Mouse (Mus musculus): Measurements from ENCODE around the gene Vamp2.

Gene Vamp2

DNA sequence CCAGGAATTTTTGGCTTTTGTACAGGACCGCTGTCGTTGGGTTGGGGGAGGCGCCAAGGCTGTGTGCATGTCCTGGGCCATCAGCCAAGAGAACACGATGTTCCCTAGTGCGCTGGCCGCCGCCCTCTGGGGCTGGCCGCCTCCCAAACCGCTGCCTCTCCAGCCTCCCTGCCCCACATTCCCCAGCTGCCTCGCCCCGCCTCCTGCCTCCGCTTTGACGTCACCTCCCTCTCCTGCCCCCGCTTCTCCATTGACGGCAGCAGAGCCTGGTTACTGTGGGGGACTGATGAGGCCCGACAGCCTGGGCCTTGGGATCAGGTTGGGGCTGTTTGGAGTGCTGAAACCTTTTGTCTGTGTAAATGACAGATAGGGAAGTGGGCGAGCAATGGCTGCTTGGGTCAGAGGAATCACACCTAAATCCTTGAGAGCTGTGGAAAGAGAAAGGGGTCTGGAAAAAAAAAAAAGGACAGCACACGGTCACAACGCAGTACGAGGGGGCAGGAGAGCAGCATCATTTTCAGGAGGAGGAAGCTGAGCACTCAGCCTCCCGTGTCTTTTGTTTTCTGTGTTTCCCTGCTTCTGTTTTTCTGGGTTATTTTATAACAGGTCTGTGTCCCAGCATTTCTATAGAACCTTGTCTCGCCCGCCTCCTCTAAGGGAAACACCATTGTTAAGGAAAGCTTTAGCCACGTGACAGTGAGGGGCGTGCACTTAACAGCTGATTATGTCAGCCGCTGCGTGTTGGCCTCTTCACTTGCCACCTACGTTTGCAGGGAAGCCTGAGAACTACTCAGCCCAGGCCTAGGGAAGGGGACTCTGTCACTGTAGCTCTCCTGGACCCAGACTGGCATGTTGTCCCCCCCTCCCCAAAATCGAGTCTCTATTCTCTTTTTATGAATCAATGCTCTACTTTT is 9.0 kb downstream of the Vamp2 start:
- TF ChIP-seq CTCF (conservative IDR thresholded peaks at IDR 0.05; ENCODE audit: low read length) (no peak), POU5F1 (IDR thresholded peaks at IDR 0.05; ENCODE audit: borderline replicate concordance, low read length) (no peak), NANOG (IDR thresholded peaks at IDR 0.05; ENCODE audit: borderline replicate concordance, low read length) (no peak)
- Histone ChIP-seq H3K36me3 (ENCODE audit: insufficient read depth, low read length) (peaks cover 25% of the 10 kb centered on the region), H3K4me1 (replicated peaks; ENCODE audit: low read depth, low read length) (peaks cover 69% of the 10 kb centered on the region), H3K27me3 (ENCODE audit: insufficient read depth, low read length) (no peaks in the 10 kb centered on the region), H3K9me3 (ENCODE audit: low read length) (no peaks in the 10 kb centered on the region), H3K4me3 (replicated peaks; ENCODE audit: low read length) (peak overlapping the region; percentile 87)

DNA sequence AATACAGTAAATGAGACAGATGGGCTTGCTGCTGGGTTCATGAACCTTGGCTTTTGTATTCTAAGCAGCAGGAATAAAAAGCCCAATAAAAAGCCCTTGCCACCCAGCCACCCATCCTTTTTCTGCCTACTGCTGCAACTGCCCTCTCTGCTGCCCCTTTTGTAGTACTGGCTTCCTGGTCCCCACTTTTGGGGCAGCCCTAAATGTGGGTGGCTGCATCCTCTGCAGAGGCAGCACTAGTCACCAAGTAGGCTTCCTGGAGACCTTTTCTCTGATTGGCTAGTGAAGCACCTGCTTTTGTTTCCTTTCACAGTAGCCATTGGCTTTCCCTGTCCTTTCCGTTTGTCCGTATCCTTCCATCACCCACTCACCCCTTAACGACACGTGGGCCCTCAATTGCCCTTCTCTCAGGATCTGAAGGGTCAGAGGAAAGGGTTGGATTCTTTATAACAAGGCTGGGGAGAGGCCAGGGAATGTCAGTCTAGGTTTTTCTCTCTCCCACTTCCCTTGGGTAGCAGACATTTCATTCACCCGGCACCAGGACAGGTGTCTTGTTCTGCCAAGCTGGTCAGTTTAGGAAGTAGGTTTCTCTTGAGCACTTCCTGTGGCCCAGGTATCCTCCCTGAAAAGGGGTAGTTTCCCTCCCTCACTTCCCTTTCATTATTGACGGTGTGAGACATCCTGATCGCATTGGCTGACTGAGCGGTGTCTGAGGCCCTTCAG is 9.9 kb downstream of the Vamp2 start:
- Histone ChIP-seq H3K27me3 (ENCODE audit: insufficient read depth, low read length) (no peaks in the 10 kb centered on the region), H3K36me3 (ENCODE audit: insufficient read depth, low read length) (peaks cover 29% of the 10 kb centered on the region), H3K4me1 (replicated peaks; ENCODE audit: low read depth, low read length) (peaks cover 62% of the 10 kb centered on the region), H3K4me3 (replicated peaks; ENCODE audit: low read length) (peak overlapping the region; percentile 87), H3K9me3 (ENCODE audit: low read length) (no peaks in the 10 kb centered on the region)
- TF ChIP-seq NANOG (IDR thresholded peaks at IDR 0.05; ENCODE audit: borderline replicate concordance, low read length) (no peak), CTCF (conservative IDR thresholded peaks at IDR 0.05; ENCODE audit: low read length) (no peak), POU5F1 (IDR thresholded peaks at IDR 0.05; ENCODE audit: borderline replicate concordance, low read length) (no peak)

DNA sequence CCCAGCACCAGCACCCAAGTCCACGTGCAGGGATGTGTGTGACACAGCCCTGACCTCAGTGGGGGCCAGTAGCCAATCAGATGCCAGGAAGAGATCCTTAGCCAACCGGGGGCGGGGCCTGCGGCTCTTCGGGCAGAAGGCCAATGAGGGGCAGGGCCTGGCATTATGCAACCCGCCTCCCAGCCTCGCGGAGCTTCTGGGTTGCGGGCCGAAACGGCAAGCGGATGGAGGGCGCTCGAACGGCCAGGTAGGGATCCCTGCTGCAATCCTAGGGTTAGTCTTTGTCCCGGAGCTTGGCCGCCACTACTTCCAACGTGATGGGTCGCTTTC is 10.4 kb downstream of the Vamp2 start:
- TF ChIP-seq POU5F1 (IDR thresholded peaks at IDR 0.05; ENCODE audit: borderline replicate concordance, low read length) = no peak
- Histone ChIP-seq H3K4me3 (replicated peaks; ENCODE audit: low read length) (peak overlapping the region; percentile 87), H3K9me3 (ENCODE audit: low read length) (no peaks in the 10 kb centered on the region), H3K4me1 (replicated peaks; ENCODE audit: low read depth, low read length) (peaks cover 62% of the 10 kb centered on the region), H3K36me3 (ENCODE audit: insufficient read depth, low read length) (peaks cover 34% of the 10 kb centered on the region), H3K27me3 (ENCODE audit: insufficient read depth, low read length) (no peaks in the 10 kb centered on the region)

DNA sequence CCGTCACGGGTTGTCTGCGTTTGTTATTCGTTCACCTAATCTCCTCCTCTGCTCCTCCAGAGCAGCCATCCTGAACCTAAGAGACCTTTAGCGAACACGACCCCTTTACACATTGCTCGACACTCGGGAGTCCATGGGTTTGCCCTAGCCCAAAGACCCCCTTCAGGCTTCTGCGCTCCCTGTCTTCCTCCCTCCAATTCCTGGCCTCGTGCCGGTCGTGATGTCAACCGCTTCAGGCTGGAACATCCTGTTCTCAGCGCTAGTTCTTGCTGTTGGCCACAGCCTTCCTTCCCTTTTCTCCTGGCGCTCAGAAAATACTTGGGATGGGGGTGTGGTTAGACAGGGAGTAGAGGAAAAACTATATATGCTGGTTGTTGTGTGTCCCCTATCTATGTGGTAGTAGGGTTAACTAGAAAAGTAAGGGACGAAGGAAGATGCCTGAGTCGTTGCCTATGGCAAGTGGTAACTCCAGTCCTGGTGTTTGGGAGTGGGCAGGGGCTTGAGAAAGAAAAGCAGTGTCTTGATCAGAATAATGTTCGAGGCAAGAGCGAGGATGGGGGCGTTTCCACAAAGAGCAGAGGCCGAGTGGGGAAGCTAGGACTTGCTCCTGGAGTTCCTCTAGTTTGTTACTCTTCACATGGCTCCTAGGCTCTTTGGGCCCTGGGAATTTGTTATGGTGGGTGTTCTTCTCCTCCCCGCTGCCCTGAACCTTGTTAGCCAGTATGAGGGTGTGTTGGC is 11.1 kb downstream of the Vamp2 start:
- H3K9me3 ChIP-seq (ENCODE audit: low read length) = no peaks in the 10 kb centered on the region
- H3K36me3 ChIP-seq (ENCODE audit: insufficient read depth, low read length) = peaks cover 40% of the 10 kb centered on the region
- peak overlapping the region; percentile 87 for H3K4me3 ChIP-seq (replicated peaks; ENCODE audit: low read length)
- TF ChIP-seq POU5F1 (IDR thresholded peaks at IDR 0.05; ENCODE audit: borderline replicate concordance, low read length) = no peak
- TF ChIP-seq NANOG (IDR thresholded peaks at IDR 0.05; ENCODE audit: borderline replicate concordance, low read length) = no peak
- no peak for TF ChIP-seq CTCF (conservative IDR thresholded peaks at IDR 0.05; ENCODE audit: low read length)
- H3K27me3 ChIP-seq (ENCODE audit: insufficient read depth, low read length) = no peaks in the 10 kb centered on the region
- peaks cover 61% of the 10 kb centered on the region for H3K4me1 ChIP-seq (replicated peaks; ENCODE audit: low read depth, low read length)

DNA sequence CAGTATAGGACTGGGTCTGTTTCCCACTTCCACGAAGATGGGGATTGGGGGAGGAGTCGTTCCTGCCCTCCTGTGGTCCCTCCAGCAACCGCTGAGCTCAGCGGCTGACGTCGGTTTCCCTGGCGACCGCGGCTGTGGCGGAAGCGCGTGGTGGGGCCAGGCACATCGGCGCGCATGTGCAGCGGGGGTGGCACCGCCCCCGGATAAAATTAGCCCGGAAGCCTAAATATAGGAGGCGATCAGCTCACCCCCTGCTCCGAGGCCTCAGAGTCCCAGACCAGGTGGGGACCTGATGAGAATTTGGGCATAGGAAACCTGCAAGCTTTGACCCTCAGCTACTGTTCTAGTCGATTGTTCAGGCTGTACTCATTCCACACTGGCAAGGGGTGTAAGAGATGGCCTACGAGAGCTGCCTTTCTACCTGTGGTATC is 11.6 kb downstream of the Vamp2 start:
- Histone ChIP-seq H3K9me3 (ENCODE audit: low read length) (no peaks in the 10 kb centered on the region), H3K4me1 (replicated peaks; ENCODE audit: low read depth, low read length) (peaks cover 62% of the 10 kb centered on the region), H3K36me3 (ENCODE audit: insufficient read depth, low read length) (peaks cover 46% of the 10 kb centered on the region), H3K4me3 (replicated peaks; ENCODE audit: low read length) (peak overlapping the region; percentile 87), H3K27me3 (ENCODE audit: insufficient read depth, low read length) (no peaks in the 10 kb centered on the region)
- TF ChIP-seq CTCF (conservative IDR thresholded peaks at IDR 0.05; ENCODE audit: low read length) = no peak
- no peak for TF ChIP-seq POU5F1 (IDR thresholded peaks at IDR 0.05; ENCODE audit: borderline replicate concordance, low read length)
- TF ChIP-seq NANOG (IDR thresholded peaks at IDR 0.05; ENCODE audit: borderline replicate concordance, low read length) = no peak

DNA sequence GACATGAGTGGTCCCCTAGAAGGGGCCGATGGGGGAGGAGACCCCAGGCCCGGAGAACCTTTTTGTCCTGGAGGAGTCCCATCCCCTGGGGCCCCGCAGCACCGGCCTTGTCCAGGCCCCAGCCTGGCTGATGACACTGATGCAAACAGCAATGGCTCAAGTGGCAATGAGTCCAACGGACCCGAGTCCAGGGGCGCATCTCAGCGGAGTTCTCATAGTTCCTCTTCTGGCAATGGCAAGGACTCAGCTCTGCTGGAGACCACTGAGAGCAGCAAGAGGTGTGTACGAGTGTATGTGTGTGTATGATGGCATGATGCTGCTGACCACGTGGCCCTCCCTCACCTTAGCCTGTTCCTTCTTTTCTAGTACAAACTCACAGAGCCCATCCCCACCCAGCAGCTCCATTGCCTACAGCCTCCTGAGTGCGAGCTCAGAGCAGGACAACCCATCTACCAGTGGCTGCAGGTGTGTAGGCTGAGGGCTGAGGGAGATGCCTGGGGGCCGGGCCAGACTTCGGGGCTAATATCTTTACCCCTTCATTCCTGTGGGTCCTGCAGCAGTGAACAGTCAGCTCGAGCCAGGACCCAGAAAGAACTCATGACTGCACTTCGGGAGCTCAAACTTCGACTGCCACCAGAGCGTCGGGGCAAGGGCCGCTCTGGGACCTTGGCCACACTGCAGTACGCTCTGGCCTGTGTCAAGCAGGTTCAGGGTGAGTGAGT is 12.5 kb downstream of the Vamp2 start:
- no peak for TF ChIP-seq NANOG (IDR thresholded peaks at IDR 0.05; ENCODE audit: borderline replicate concordance, low read length)
- no peak for TF ChIP-seq POU5F1 (IDR thresholded peaks at IDR 0.05; ENCODE audit: borderline replicate concordance, low read length)
- TF ChIP-seq CTCF (conservative IDR thresholded peaks at IDR 0.05; ENCODE audit: low read length) = no peak
- Histone ChIP-seq H3K36me3 (ENCODE audit: insufficient read depth, low read length) (peaks cover 55% of the 10 kb centered on the region), H3K27me3 (ENCODE audit: insufficient read depth, low read length) (no peaks in the 10 kb centered on the region), H3K4me3 (replicated peaks; ENCODE audit: low read length) (peak overlapping the region; percentile 87), H3K4me1 (replicated peaks; ENCODE audit: low read depth, low read length) (peaks cover 56% of the 10 kb centered on the region), H3K9me3 (ENCODE audit: low read length) (no peaks in the 10 kb centered on the region)

DNA sequence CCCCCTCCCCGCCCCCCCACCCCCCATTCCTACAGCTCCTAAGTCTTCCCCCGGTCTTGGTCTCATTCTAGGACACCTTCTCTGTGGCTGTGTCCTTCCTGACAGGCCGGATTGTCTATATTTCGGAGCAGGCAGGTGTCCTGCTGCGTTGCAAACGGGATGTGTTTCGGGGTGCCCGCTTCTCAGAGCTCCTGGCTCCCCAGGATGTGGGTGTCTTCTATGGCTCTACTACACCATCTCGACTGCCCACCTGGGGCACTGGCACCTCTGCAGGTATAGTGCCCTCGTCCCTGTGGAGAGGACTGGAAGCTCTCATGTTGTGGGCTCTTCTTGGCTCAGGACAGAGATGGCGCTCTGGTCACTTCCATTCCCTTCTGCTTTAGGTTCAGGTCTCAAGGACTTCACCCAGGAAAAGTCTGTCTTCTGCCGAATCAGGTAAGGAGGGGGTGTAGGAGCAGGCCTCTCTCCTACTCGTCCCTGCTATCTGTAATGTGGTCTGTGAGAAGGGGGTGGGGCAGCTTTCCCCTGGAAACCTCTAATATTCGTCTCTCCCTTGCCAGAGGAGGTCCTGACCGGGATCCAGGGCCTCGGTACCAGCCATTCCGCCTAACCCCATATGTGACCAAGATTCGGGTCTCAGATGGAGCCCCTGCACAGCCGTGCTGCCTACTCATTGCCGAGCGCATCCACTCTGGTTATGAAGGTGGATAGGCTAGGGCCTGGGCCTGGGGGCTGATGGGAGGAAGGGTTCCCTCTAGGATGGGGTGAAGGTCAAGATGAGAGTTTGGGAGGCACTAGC is 13.5 kb downstream of the Vamp2 start:
- Histone ChIP-seq H3K4me3 (replicated peaks; ENCODE audit: low read length) (no peak overlapping the region), H3K27me3 (ENCODE audit: insufficient read depth, low read length) (no peaks in the 10 kb centered on the region), H3K4me1 (replicated peaks; ENCODE audit: low read depth, low read length) (peaks cover 53% of the 10 kb centered on the region), H3K9me3 (ENCODE audit: low read length) (no peaks in the 10 kb centered on the region), H3K36me3 (ENCODE audit: insufficient read depth, low read length) (peaks cover 64% of the 10 kb centered on the region)
- no peak for TF ChIP-seq POU5F1 (IDR thresholded peaks at IDR 0.05; ENCODE audit: borderline replicate concordance, low read length)
- TF ChIP-seq NANOG (IDR thresholded peaks at IDR 0.05; ENCODE audit: borderline replicate concordance, low read length) = no peak
- no peak for TF ChIP-seq CTCF (conservative IDR thresholded peaks at IDR 0.05; ENCODE audit: low read length)
